Mouse (Mus musculus) neutrophil, adult 5-6 weeks (primary cell): ENCODE data around the gene Serpinb8. TPM values are rescaled to one million over a fixed set of nuclear protein-coding genes. Genes with fewer than 3 reads are reported as not detected.

ENCODE experiments used
- ATAC-seq: fragments of 151-379, 151-347 bp; 2 replicates; pipeline ENCODE4 v1.8.0; 2017; ENCODE audit warnings: mild to moderate bottlenecking, moderate TSS enrichment; ENCODE audit not compliant: insufficient number of reproducible peaks, poor library complexity, low FRiP score, severe bottlenecking; ENCODE audit errors: extremely low read depth
- total RNA-seq: library from RNA; stranded (forward); fragments of 200-1000 nt; gene quantifications from 2 replicates; pipeline ENCODE4 v1.2.3, GENCODE M21; 2017

The Serpinb8 gene
- total RNA-seq, result 1.7 and 3.3 TPM in 2 replicates

DNA sequence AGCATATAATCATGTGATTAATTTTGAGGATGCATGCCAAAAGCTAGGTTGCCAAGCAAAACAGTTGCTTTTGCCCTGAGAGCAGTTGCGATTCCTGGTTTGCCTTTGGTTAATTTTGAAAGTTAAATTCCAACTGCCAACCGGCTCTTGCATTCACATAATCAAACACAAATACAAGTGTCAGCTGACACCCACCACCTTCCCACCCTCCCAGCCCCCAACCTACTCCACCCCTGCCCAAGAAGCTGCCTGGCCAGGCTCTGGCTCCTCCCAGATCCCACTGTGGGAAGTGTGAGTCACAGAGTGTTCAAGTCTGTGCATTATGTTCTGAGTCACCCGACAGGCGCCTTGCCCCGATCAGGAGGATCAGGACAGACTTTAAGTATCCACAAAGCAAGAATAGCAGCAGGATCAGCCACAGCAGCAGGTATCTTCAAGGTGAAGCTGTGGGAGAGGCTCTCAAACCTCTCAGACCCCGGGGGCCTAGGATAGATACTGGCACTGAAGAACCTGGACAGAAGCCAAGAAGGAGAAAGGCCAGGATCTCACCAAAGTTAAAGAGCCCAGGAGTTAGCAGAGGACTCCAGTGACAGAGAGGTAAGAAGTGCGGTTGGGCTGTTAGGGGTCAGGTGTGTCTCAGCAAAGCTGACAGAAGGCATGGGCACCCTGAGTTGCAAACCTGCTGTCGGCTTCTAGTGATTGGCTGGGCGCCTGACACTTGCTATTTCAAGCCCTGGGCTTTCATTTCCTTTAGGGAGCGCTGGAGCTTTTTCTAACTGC lies at the start of gene Serpinb8:
Gene Serpinb8, plus strand, starts transcription at position 316 of the 780 bp plus-strand sequence.
- 0 out of 2 replicates have a peak, but pooled peaks have one; percentile 44 for ATAC-seq

DNA sequence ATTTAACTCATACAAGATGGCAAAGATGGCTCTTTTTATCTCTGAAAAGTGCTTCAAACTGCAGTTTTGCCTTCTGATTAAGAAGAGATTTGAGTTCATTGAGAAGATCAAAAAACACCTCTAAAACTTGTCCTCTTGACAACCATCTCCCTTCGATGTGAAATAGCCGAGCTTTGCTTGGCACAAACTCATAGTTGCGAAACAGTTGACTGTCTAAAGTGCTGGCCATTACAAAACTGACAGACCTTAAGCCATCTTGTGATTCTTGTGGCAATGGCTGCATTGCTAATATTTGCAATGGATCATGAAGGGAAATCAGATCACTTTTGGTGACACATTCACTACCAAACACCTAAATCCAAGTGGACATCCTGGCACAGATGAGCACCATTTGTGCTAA lies 30.3 kb upstream of the Serpinb8 start:
- no peak for ATAC-seq

DNA sequence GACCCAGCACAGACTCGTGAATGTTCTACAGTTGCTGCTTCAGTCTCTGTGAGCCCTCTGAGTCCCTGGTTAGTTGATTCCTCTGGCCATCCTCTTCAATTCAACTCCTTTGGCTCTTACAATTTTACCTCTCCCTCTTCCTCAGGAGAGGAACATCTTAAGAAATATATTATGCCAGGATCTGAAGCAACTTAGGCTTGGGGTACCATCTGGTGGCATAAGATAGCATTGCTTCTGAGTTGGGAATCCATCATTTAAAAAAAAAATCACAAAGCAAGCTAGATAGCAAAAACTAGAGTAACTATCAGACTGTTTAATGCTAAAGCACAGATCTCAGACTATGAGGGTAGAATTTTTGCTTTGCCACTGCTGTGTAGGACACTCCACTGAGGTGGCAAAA lies 27.7 kb upstream of the Serpinb8 start:
- no peak for ATAC-seq

GRCm38 (mm10) chr1:107565644-107566043 lies 24.2 kb upstream of the Serpinb8 start:
- no peak for ATAC-seq

DNA sequence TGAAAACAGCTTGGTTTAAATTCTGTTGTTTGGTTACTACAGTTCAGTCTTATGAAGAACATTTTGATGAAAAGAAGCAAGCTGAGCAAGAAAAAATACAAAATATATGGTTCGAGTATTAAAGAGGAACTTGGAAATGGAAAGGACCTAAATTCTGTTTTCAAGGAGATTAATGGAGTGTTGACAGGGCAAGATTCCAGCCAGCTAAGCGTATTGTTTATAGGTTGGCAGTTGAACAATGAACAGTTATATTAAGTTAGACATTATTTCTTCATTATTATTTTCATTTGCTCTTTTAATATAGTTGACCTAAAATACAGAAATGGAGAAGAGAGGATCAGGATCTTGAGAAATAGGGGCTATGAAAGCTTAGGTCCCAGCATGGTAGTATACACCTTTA lies 13.7 kb upstream of the Serpinb8 start:
- no peak for ATAC-seq

GRCm38 (mm10) chr1:107577514-107577913 lies 12.3 kb upstream of the Serpinb8 start:
- ATAC-seq, result no peak

DNA sequence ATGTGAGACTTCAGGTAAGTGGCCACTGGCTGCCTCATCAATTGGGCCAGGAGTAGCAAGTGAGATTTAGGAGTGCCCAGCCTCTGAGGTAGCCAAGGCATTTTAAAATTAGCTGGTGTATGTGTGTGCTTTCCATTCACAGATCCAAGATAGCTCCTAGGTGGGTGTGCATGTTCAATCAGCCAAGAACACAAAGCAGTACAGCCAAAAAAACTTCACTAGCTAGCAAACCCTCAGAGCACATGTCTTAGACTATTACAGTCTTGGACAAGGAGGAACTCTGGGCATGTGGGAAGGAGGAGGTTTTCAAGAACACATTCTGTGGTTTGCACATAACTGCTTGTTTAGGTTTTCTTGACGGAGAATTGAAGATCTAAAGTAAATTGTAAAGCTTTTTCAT lies 8.6 kb upstream of the Serpinb8 start:
- ATAC-seq, result no peak

DNA sequence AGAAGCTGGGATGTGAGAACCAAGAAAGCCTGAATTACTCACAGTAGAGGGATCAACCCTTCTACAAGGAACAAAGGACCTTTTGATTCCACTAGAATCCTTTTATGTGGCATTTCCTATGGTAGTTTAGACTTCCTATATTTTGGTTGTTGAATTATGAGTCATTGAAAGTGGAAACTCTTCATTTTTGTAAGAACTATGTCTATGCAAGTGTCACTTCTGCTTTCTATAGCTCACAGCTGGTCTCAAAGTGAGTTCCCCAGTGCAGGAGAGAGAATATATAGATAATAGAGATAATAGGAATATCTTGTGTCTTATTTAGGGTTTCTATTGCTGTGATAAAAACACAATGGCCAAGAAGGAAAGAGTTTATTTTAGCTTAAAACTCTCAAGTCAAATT lies 6.9 kb upstream of the Serpinb8 start:
- ATAC-seq, result peak; percentile 80

GRCm38 (mm10) chr1:107583958-107584376 lies 5.8 kb upstream of the Serpinb8 start:
- ATAC-seq, result peak; percentile 81

GRCm38 (mm10) chr1:107584932-107585331 lies 4.9 kb upstream of the Serpinb8 start:
- no peak for ATAC-seq

GRCm38 (mm10) chr1:107586196-107586595 lies 3.6 kb upstream of the Serpinb8 start:
- no peak for ATAC-seq

DNA sequence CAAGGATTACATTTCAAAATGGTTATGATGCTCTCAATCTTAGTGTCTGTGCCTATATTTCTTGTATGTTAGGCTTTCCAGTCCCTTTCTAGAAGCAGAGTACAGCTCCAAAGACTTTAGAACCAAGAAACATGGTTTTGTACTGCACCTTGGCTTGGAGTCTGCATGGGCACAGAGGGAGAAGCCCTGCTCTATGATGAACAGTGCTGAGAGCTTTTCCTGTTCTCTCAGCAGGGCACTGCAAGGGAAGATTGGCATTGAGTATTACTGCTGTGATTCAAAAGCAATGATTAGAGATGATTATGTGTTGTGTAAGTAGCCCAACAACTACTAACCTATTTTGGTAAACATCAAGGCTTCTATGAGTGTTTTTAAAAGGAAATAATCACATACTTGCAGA lies 1.6 kb upstream of the Serpinb8 start:
- no peak for ATAC-seq

DNA sequence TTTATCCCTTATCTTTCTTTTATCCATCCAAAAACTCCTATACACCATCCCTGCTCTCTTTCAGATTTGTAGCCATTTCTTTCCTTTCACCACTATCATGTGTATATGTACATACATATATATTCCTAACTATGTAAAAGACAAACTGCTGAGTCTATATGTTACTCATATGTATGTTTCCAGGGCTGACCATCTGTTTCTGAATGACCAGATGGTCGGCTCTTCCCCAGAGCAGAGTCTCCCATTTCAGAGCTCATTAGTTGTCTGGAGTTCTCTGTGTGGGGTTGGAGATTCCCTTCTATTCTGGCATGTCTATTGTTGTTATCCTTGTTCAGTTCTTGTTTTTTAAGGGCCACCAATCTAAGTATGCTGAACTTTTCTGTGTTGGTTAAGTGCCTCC lies 1.2 kb upstream of the Serpinb8 start:
- ATAC-seq, result no peak

GRCm38 (mm10) chr1:107592644-107593043 lies 2.8 kb downstream of the Serpinb8 start:
- ATAC-seq, result no peak

- ATAC-seq, result no peak
Observed at GRCm38 (mm10) chr1:107593469-107593868, 3.7 kb downstream of the Serpinb8 start.

DNA sequence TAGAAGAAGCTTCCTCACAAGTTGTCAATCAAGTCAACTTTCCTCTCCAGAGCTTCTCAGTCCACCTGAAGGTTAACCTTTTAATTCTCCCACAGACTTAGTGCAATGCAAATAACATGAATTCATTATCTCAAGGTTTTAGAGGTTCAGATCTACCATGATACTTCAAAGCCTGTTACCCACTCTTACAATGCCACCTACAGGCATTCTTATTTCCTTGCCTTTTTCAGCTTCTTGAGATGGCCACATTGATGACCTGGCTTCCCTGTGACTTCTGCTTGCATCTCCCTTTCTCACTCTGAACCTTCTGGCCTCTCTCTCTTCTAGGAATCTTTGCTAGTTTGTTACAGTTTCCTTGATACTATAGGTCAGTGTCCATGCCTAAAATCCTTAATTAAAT lies 7.1 kb downstream of the Serpinb8 start:
- ATAC-seq, result no peak

DNA sequence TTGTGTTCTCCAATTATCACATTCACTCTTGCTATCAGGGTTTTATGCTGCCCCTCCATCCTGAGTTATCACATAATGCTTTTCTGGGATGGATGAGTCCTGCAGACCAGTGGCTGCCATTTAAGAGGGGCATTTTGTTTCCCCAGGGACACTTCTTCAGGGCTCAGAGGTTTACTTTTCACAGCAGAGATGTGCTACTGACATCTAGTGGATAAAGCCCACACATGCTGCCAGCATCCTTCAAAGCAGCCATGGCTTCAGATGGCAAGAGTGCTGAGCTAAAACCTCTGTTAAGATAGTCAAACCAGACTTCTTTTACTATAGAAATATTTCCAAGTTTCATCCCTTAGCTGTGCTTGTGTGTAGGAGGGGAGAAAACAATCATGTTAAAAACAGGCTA lies 8.7 kb downstream of the Serpinb8 start:
- ATAC-seq, result 0 out of 2 replicates have a peak, but pooled peaks have one; percentile 48

- no peak for ATAC-seq
Observed at GRCm38 (mm10) chr1:107608942-107609341, 19.1 kb downstream of the Serpinb8 start.

- ATAC-seq, result no peak
Observed at GRCm38 (mm10) chr1:107614087-107614486, 24.3 kb downstream of the Serpinb8 start.

- no peak for ATAC-seq
Observed at GRCm38 (mm10) chr1:107622017-107622416, 32.2 kb downstream of the Serpinb8 start.

DNA sequence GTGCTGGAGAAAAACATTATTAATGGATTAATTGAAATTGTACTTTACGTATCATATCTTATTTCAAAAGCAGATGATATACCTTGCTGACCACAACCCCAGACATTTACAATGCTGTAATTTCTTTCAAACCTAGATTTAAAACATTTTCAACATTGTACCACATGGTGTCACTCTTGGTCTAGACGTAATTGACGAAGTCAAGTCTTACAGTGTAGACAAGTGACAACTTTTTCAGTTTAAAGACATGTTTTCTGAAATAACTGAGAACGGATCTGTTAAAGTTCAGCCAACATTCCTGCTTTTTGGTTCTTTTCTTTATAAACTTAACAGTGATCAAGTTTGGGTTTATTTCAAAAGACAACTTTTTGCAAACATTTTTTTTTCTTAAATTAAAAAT lies 46.1 kb downstream of the Serpinb8 start:
- no peak for ATAC-seq
